Mouse (Mus musculus): Measurements from ENCODE around the gene Susd6. TPM values are rescaled to one million over a fixed set of nuclear protein-coding genes. Genes with fewer than 3 reads are reported as not detected.

The Susd6 gene
- polyA plus RNA-seq, 1 experiment from 2014 or later = 12.5 TPM

Other genes with a start within 250 kb of the Susd6 start
- gene Slc39a9, start 146.6 kb upstream of the Susd6 start, polyA plus RNA-seq (2014; fragmentation: Nextera tagmentation; extraction: Ambion mirVana) = 27.2 and 32.1 TPM in 2 replicates
- gene Erh, start 146.2 kb upstream of the Susd6 start, polyA plus RNA-seq (2014; fragmentation: Nextera tagmentation; extraction: Ambion mirVana) = 228 and 237 TPM in 2 replicates
- gene Plekhd1, start 97.9 kb upstream of the Susd6 start, polyA plus RNA-seq (2014; fragmentation: Nextera tagmentation; extraction: Ambion mirVana) = 3.5 and 5.9 TPM in 2 replicates
- gene Ccdc177, start 29.8 kb upstream of the Susd6 start, polyA plus RNA-seq (2014; fragmentation: Nextera tagmentation; extraction: Ambion mirVana) = 4.6 and 5.2 TPM in 2 replicates
- gene Srsf5, start 155.0 kb downstream of the Susd6 start, polyA plus RNA-seq (2014; fragmentation: Nextera tagmentation; extraction: Ambion mirVana) = 248 and 256 TPM in 2 replicates
- gene Slc10a1, start 178.2 kb downstream of the Susd6 start, polyA plus RNA-seq (2014; fragmentation: Nextera tagmentation; extraction: Ambion mirVana) = 0.20 and 0.55 TPM in 2 replicates
- 23.8 and 25.8 TPM in 2 replicates for gene Smoc1, start 236.3 kb downstream of the Susd6 start, polyA plus RNA-seq (2014; fragmentation: Nextera tagmentation; extraction: Ambion mirVana)